Mouse (Mus musculus) lung, adult 2 months (tissue): ENCODE data around the gene Glyat.

ENCODE experiments used
- CTCF ChIP-seq: fragments of 200-500 bp; IDR thresholded peaks from 2 replicates; pipeline ENCODE4 v1.5.1; 2011; ENCODE audit warnings: mild to moderate bottlenecking, low read length, control low read depth; ENCODE audit not compliant: insufficient read depth
- POLR2A ChIP-seq: fragments of 200-500 bp; IDR thresholded peaks from 2 replicates; pipeline ENCODE4 v1.6.1; 2011; ENCODE audit warnings: low read depth, mild to moderate bottlenecking, control low read depth, low read length, borderline replicate concordance; ENCODE audit errors: extremely low read depth

GRCm38 (mm10) chr19:12595135-12595529 is 38.0 kb upstream of the Glyat start:
- TF ChIP-seq CTCF (no peak), POLR2A (no peak)
